Mouse (Mus musculus): ENCODE results near the gene Rassf6. TPM values are rescaled to one million over a fixed set of nuclear protein-coding genes. Genes with fewer than 3 reads are reported as not detected.

The Rassf6 gene
- polyA plus RNA-seq (2017; shearing (Covaris generic)): 0.48 TPM

DNA sequence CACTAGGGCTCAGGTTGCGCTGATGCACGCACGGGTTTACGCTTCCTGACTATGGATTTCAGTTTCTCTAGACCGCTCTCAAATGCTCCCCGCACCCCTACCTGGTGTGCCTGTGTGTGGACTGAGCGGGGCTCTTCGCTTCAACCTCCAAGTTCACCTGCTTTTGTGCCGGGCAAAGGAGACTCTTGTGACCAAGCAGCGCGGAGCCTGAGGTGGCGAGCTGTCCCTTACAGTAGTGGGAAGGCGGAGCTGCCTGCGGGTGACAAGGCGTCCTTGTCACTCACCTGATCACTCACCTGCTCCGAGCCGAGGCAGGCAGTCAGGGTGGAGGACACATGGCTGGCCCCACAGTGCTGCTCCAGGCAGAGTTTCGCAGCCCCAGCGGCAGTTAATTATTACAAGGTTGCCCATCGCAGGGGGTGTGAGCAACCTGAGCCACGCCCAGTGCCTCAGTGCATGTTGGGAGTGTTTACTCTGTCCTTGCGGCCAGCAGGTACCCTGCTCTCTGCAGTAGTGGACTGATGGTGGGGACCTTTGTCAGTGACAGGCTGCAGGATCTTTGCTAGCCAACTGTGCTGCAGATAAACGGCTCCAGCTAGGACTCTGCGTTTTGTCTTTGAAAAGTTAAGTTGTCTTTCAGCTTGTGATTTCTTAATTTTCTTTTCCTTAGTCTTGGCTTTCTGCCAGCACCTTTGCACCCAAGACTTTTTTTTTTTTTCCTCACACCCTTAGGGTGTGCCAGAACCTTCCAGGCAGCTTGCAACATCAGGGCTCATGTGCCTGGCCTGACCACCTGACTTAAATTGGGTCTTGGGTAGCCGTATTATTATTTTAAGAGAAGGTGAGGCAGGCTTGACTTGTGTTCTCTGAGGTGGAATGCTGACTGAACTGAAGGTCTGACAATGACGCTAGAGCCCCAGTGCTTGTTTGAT is at the start of gene Rassf6:
Gene Rassf6, minus strand, starts transcription at position 372 of the 932 bp plus-strand sequence.

DNA sequence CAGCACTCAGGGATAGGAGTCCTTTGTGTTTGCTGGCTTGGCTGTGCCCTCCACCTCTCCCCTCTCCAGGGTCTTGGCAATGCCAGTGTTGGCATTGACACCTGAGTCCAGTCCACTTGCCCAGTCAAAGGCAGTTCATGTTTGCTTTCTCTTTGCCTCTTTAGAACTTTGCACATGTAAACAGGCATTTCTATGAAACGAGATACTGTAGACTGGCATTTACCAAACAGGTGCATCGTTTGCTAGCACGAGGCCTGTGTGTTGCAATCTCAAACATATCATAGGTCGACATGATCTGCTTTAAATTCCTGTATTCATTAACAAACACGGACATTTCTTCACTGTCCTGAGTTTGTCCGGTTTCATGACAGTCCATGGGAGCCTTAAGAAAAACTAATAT is 79.7 kb downstream of the Rassf6 start, which contains the start of gene 5830473C10Rik:
Gene 5830473C10Rik, plus strand, starts transcription at position 365 of the 400 bp plus-strand sequence.

Other genes starting within 250 kb of the Rassf6 start
- gene Alb, start 179.8 kb downstream of the Rassf6 start, polyA plus RNA-seq (2017; shearing (Covaris generic)): not detected
- gene Afp, start 149.9 kb downstream of the Rassf6 start, polyA plus RNA-seq (2017; shearing (Covaris generic)): 6.3 TPM
- gene Afm, start 121.7 kb downstream of the Rassf6 start, polyA plus RNA-seq (2017; shearing (Covaris generic)): 0.11 TPM
- gene 5830473C10Rik, start 79.5 kb downstream of the Rassf6 start, polyA plus RNA-seq (2017; shearing (Covaris generic)): not detected
- not detected for gene Cxcl5, start 118.7 kb upstream of the Rassf6 start, polyA plus RNA-seq (2017; shearing (Covaris generic))
- gene Ppbp, start 127.9 kb upstream of the Rassf6 start, polyA plus RNA-seq (2017; shearing (Covaris generic)): 0.22 TPM
- not detected for gene Pf4, start 131.8 kb upstream of the Rassf6 start, polyA plus RNA-seq (2017; shearing (Covaris generic))
- gene Cxcl3, start 145.4 kb upstream of the Rassf6 start, polyA plus RNA-seq (2017; shearing (Covaris generic)): 0.38 TPM
- not detected for gene Cxcl15, start 153.9 kb upstream of the Rassf6 start, polyA plus RNA-seq (2017; shearing (Covaris generic))

Measured in CD4-positive, CD25-positive, alpha-beta regulatory T cell (primary cell).